Mouse (Mus musculus) stomach, postnatal 0 days (tissue): Measurements from ENCODE around the gene Mrpl44.

ENCODE experiments used
- CTCF ChIP-seq: IDR thresholded peaks from 2 replicates; pipeline ENCODE4 v1.5.1; 2016; ENCODE audit warnings: antibody characterized with exemption, low read depth, mild to moderate bottlenecking, moderate library complexity
- EP300 ChIP-seq: optimal IDR thresholded peaks from 2 replicates; pipeline ENCODE3; 2016; ENCODE audit warnings: antibody characterized with exemption

DNA sequence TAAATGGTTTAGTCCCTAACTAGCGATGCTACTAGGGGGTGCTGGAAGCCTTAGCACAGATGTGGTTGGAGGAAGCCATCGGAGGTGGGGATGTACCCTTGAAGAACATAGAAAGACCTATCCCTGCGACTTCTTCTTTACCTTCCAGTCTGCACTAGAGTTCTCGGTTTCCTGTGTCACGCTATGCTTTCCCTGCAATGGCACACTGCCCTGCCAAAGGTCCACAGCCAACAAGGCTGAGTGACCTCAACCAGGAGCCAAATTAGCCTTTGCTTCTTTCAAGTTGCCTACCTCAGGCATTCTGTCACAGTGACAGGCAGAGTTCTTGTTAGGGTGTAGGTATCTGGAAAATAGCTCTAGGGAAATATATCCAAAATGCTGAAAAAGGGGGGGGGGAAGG lies 19.4 kb upstream of the Mrpl44 start:
- TF ChIP-seq EP300 = no peak
- TF ChIP-seq CTCF = no peak
